Mouse (Mus musculus) 3134 (cell line): Measurements from ENCODE around the gene Med9.

Experiments used
- DNase-seq: peaks from one replicate; pipeline ENCODE4 v3.0.0-alpha.2; 2011; ENCODE audit warnings: low spot score; ENCODE audit not compliant: insufficient read length; ENCODE audit errors: extremely low read depth

Med9 gene

DNA sequence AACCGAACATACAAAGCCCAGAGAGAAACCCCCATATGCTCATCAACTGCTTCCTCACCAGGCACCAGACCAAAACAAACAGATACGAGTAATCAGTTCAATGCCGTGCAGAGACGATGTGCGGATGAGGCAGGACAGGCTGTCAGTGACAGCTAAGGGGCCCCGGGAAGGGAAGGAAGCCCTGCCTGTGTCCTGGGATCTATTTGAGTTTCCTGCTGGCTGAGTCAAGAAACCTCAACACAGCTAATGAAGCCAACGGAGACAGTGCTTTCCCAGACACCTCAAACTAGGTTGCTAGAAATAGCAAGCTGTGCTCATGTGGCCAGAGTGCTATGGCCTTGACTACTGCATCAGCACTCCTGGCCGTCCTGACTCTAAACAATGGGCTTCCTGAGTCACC is 43.4 kb downstream of the Med9 start:
- DNase-seq: no peak

DNA sequence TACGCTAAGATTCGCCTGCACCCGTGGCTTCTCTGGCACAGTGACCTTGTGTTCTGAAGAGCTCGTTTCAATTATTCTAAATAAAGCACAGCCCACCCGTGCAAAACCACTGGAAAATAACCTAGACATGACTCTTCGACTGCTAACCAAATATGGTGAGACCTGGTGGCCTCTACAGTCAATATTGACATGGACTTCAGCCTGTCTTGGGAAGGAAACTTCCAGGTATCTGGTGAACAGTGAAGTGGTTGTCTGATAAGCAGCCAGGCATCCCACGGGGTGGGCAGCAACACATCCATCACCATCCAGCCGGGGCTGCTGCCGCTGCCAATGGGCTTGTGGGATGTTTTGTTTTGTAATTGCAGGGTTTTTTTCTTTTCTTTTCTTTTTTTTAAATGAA is 46.3 kb downstream of the Med9 start:
- no peak for DNase-seq

DNA sequence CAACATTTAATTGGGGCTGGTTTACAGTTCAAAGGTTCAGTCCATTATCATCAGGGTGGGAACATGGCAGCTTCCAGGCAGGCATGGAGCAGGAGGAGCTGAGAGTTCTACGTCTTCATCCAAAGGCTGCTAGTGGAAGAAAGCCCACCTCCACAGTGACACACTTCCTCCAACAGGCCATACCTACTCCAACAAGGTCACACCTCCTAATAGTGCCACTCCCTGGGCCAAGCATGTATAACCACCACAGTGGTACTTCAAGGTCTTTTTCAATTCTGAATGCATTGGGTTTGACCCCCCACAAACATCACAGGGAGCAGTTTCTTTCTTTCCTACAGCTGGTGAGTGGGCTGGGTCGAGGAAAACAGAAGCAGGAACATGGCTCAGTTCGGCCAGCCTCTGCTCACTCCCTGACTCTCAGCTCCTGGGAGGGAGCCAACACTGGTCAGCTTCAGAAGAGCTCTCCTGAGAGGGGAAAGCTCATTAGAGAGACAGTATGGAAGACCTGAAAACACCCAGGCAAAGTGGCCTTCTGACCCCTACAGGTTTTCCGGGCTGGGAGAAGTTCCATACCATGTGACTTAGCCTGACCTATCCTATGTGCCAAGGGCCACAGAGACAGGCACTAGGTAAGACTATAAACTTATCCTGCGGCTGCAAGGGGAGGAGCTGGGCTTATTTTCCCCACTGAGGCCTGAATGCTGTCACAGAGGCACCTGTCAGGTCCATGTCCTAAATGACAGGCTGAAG is 53.4 kb downstream of the Med9 start:
- DNase-seq: no peak

DNA sequence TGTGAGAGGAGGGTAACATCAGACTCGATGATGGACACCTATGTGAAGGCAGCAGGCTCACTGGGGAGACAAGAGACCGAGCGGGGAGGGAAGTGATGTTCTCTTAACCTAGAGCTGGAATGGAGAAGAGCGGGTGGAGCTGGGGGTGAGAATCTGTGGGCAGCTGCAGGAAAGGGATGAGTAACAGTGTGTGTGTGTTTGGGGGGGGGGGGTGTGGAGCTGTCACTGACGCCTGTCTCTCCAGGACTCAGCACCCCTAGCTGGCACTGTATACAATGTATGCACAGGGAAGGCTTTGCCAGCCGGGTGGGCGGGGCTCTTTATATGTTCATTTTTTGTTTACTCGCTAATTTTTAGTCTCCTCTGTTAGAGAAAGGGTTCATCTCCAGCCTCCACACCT is 55.8 kb downstream of the Med9 start:
- no peak for DNase-seq

DNA sequence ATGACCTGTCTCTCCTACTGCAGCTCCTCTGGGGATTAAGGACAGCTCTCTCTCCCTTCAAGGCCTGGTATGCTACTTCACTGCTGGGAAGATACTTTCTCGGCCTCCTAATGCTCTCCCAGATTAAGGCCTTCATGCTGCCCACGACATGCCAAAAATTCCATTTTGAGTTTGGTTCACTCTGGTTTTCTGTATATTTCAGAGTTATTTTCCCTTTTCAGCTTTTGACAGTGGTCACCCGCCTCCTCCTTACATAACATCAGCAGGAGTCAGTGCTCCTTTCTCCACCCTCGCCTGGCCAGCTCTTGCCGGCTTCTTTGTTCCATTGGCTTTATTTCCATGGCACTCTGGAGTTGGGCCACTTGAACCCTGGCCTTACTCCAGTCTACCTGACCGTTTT is 56.7 kb downstream of the Med9 start:
- DNase-seq: no peak

DNA sequence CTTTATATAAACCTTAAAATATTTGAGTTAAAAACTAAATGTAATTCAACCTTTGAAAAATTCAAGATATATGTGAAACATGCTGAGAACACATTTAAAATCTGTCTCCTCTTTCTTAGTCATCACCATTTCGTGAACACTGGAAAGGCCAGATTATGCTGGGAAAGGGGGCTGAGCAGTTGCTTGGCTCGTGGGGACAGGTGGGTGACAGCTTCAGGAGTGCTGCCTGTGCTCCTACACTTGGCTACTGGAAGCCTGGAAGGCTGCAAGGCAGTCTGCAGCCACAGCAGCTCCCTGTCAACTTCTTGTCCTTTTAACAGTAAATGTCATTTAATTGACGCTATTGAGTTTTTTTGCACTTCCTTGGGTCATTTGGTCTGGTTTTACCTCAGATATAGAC is 57.9 kb downstream of the Med9 start:
- DNase-seq: no peak

DNA sequence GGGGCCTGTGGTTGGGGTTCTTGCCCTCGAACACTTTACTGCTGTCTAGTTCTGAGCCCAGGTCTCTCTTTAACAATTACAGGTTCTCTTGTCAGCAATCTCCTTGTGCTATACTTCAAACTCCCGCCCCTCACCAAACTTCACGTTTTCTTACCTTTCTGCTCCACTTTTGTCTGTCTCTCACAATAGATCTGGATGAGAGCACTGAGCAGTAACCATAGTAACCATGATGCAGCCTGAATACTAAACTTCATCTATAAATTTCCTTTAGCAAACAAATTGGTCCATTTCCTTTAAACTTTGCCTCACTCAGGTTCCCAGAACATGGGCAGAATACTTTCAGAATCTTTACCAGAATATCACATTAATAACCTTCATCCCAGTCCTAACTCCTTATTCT is 61.4 kb downstream of the Med9 start:
- no peak for DNase-seq

DNA sequence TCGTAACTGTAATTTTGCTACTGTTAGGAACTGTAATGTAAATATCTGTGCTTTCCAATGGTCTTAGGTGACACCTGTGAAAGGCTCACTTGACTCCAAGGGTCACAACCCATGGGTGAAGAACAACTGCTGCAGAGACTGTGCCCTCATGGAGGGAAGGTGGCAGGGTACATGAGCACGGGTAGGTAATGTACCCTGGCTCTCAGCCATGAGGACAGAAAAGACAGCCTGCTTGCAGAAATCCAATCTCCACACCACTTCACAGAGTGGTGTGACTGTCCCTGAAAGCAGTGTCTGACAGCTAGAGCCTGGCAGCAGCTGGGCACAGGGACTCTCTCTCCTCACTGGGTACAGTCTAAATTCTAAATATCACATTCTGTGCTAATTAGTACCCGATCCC is 63.5 kb downstream of the Med9 start:
- no peak for DNase-seq
